9 mouse cellular contexts compared by ENCODE assay signal in the genomic region with DNA sequence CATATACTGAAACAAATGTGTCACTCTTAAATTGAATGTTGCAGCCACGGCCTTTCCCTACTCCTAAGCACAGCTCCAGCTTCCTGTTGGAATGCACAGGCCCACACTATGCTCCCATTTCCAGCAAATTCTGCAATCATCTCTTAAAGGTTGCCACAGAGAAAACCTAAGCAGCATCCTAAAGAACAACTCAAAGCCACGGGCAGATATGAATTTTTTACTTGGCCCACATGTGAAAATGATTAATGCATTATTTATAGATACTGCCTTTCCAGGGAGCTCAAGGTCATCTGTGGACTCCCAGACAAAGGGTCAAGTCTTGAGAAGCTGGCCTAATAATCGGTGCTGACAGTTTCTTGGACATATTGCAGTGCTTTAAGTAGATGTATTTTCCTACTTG.
DNase-seq lines count a peak whose midpoint lies in the region; ATAC-seq and TF ChIP-seq lines count a peak whose summit lies in the region.
"Had no signal": no experiment of that assay in that cellular context is flagged by ENCODE, and none has a peak within 500 bp of the region (broad histone marks: within the 10 kb centered on the region; RNA-seq: fewer than 3 reads in every experiment).

No protein-coding gene starts in this region.

- H3K9me3 ChIP-seq in intestine, embryonic 14.5 days (ENCODE audit: control insufficient read depth, low read length) = no peaks in the 10 kb centered on the region
- H3K9me3 ChIP-seq in intestine, embryonic 15.5 days = no peaks in the 10 kb centered on the region
- no peaks in the 10 kb centered on the region for H3K9me3 ChIP-seq in forebrain, postnatal 0 days (ENCODE audit: low read length)
- no peaks in the 10 kb centered on the region for H3K9me3 ChIP-seq in midbrain, embryonic 14.5 days (ENCODE audit: control insufficient read depth, low read length)

- H3K4me3 ChIP-seq in intestine, embryonic 14.5 days (ENCODE audit: low read depth, low read length) = no peak overlapping the region
- no peak overlapping the region for H3K4me3 ChIP-seq in intestine, embryonic 15.5 days (replicated peaks)
- no peak overlapping the region for H3K4me3 ChIP-seq in forebrain, postnatal 0 days (ENCODE audit: low read depth, low read length)
- no peak overlapping the region for H3K4me3 ChIP-seq in midbrain, embryonic 14.5 days (replicated peaks; ENCODE audit: low read depth, low read length)

- peak overlapping the region; percentile 40 for H3K27ac ChIP-seq in intestine, embryonic 14.5 days (ENCODE audit: low read depth)
- no peak overlapping the region for H3K27ac ChIP-seq in intestine, embryonic 15.5 days
- peak overlapping the region; percentile 62 for H3K27ac ChIP-seq in forebrain, postnatal 0 days (ENCODE audit: low read depth, low read length)
- peak overlapping the region; percentile 76 for H3K27ac ChIP-seq in midbrain, embryonic 14.5 days (replicated peaks; ENCODE audit: low read depth, low read length)

- no peak overlapping the region for H3K9ac ChIP-seq in intestine, embryonic 14.5 days (ENCODE audit: low read length)
- no peak overlapping the region for H3K9ac ChIP-seq in intestine, embryonic 15.5 days
- H3K9ac ChIP-seq in forebrain, postnatal 0 days = no peak overlapping the region
- H3K9ac ChIP-seq in midbrain, embryonic 14.5 days (replicated peaks; ENCODE audit: low read length) = no peak overlapping the region

- 20% methylated on average over 3 of the region's 3 CpGs for WGBS in intestine, embryonic 14.5 days
- 27% methylated on average over 3 of the region's 3 CpGs for WGBS in intestine, embryonic 15.5 days
- WGBS in forebrain, postnatal 0 days = 13% methylated on average over 3 of the region's 3 CpGs
- WGBS in midbrain, embryonic 14.5 days = 13% methylated on average over 3 of the region's 3 CpGs

- no peak overlapping the region for H3K4me2 ChIP-seq in intestine, embryonic 14.5 days (ENCODE audit: low read length)
- H3K4me2 ChIP-seq in intestine, embryonic 15.5 days (replicated peaks) = no peak overlapping the region
- no peak overlapping the region for H3K4me2 ChIP-seq in forebrain, postnatal 0 days (ENCODE audit: low read depth)
- H3K4me2 ChIP-seq in midbrain, embryonic 14.5 days (ENCODE audit: low read length) = no peak overlapping the region

- no peak for ATAC-seq in intestine, embryonic 14.5 days (replicated peaks; ENCODE audit: low FRiP score, low TSS enrichment, low read depth)
- ATAC-seq in intestine, embryonic 15.5 days = no peak
- no peak for ATAC-seq in forebrain, postnatal 0 days
- peak; percentile 45; the same call in 1 of the 2 replicates for ATAC-seq in midbrain, embryonic 14.5 days (ENCODE audit: low FRiP score, low TSS enrichment)

- DNase-seq in intestine, embryonic 14.5 days (ENCODE audit: low spot score) = no peak
- peak; percentile 39 for DNase-seq in embryo, embryonic 10.5 days (ENCODE audit: low spot score)
- no peak for DNase-seq in forebrain, postnatal 0 days
- DNase-seq in midbrain, embryonic 14.5 days = peak; percentile 49
- no peak for DNase-seq in gastrocnemius, postnatal 25 days
- DNase-seq in adrenal gland, postnatal 25 days = no peak
- DNase-seq in urinary bladder, adult 2 months (ENCODE audit: low spot score) = no peak
- DNase-seq: adrenal gland, postnatal 36 days had no signal

- H3K36me3 ChIP-seq in intestine, embryonic 14.5 days (ENCODE audit: control insufficient read depth, insufficient read depth, low read length) = no peaks in the 10 kb centered on the region
- no peaks in the 10 kb centered on the region for H3K36me3 ChIP-seq in intestine, embryonic 15.5 days
- H3K36me3 ChIP-seq in forebrain, postnatal 0 days (ENCODE audit: insufficient read depth) = no peaks in the 10 kb centered on the region
- H3K36me3 ChIP-seq in midbrain, embryonic 14.5 days (ENCODE audit: control insufficient read depth, insufficient read depth, low read length) = no peaks in the 10 kb centered on the region

- no peak for TF ChIP-seq CTCF in forebrain, postnatal 0 days (IDR thresholded peaks at IDR 0.05; ENCODE audit: low read depth)

- H3K4me1 ChIP-seq in intestine, embryonic 14.5 days (replicated peaks; ENCODE audit: control insufficient read depth, insufficient read depth, low read length) = peaks cover 16% of the 10 kb centered on the region
- H3K4me1 ChIP-seq in intestine, embryonic 15.5 days (replicated peaks) = no peaks in the 10 kb centered on the region
- H3K4me1 ChIP-seq in forebrain, postnatal 0 days (ENCODE audit: insufficient read depth) = 0 out of 2 replicates have a peak, but pooled peaks cover 3% of the 10 kb centered on the region
- H3K4me1 ChIP-seq in midbrain, embryonic 14.5 days (ENCODE audit: control insufficient read depth, insufficient read depth, low read length) = peaks cover 13% of the 10 kb centered on the region

- H3K27me3 ChIP-seq in intestine, embryonic 14.5 days (replicated peaks; ENCODE audit: control insufficient read depth, insufficient read depth, low read length) = no peaks in the 10 kb centered on the region
- no peaks in the 10 kb centered on the region for H3K27me3 ChIP-seq in intestine, embryonic 15.5 days (replicated peaks)
- H3K27me3 ChIP-seq in forebrain, postnatal 0 days (ENCODE audit: insufficient read depth, low read length) = no peaks in the 10 kb centered on the region
- H3K27me3 ChIP-seq in midbrain, embryonic 14.5 days (ENCODE audit: control insufficient read depth, insufficient read depth, low read length) = no peaks in the 10 kb centered on the region

Comparison
In these comparisons a context has a peak if more than half of its experiments do, and no peak if none do; other contexts are left out.
1. DNase-seq: peak in embryo, embryonic 10.5 days (single experiment) and midbrain, embryonic 14.5 days (single experiment); none in intestine, embryonic 14.5 days (single experiment), forebrain, postnatal 0 days (single experiment), gastrocnemius, postnatal 25 days (single experiment), adrenal gland, postnatal 25 days (single experiment) and urinary bladder, adult 2 months (single experiment).